Comparison of ENCODE assay signal across 7 mouse cellular contexts in genomic region chr3:45375761-45376500, GRCm38 (mm10). TPM values are rescaled to one million over a fixed set of nuclear protein-coding genes. Genes with fewer than 3 reads are reported as not detected.
DNase-seq lines count a peak whose midpoint lies in the region; ATAC-seq lines count a peak whose summit lies in the region.

No protein-coding gene starts in this region.

- H3K4me2 ChIP-seq in midbrain, embryonic 11.5 days = peak overlapping the region; percentile 93
- H3K4me2 ChIP-seq in stomach, embryonic 14.5 days (replicated peaks; ENCODE audit: low read depth, low read length) = peak overlapping the region; percentile 97

- no peaks in the 10 kb centered on the region for H3K36me3 ChIP-seq in midbrain, embryonic 11.5 days (ENCODE audit: control insufficient read depth, insufficient read depth, low read length)
- H3K36me3 ChIP-seq in stomach, embryonic 14.5 days (ENCODE audit: control insufficient read depth, insufficient read depth, low read length) = no peaks in the 10 kb centered on the region

- no peaks in the 10 kb centered on the region for H3K9me3 ChIP-seq in midbrain, embryonic 11.5 days (ENCODE audit: control insufficient read depth, low read length)
- no peaks in the 10 kb centered on the region for H3K9me3 ChIP-seq in stomach, embryonic 14.5 days (ENCODE audit: control insufficient read depth, low read depth, low read length)

- intact Hi-C loops in gastrocnemius, postnatal 36 days (cut with DNase I) = no loop called here
- intact Hi-C loops in left cerebral cortex, postnatal 4 days (cut with DNase I) = no loop called here

- peak overlapping the region; percentile 61 for H3K4me3 ChIP-seq in midbrain, embryonic 11.5 days (ENCODE audit: low read depth, low read length)
- peak overlapping the region; percentile 60 for H3K4me3 ChIP-seq in stomach, embryonic 14.5 days (ENCODE audit: low read depth, low read length)

- H3K4me1 ChIP-seq in midbrain, embryonic 11.5 days (ENCODE audit: control insufficient read depth, insufficient read depth, low read length) = peaks cover 7% of the 10 kb centered on the region; the same call in 1 of the 2 replicates
- 0 out of 2 replicates have a peak, but pooled peaks cover 3% of the 10 kb centered on the region for H3K4me1 ChIP-seq in stomach, embryonic 14.5 days (ENCODE audit: control insufficient read depth, insufficient read depth, low read length)

- peak; percentile 76 for DNase-seq in adrenal gland, postnatal 14 days
- peak; percentile 92 for DNase-seq in embryo, embryonic 10.5 days (ENCODE audit: low spot score)
- peak; percentile 26 to 44 for DNase-seq in gastrocnemius, postnatal 36 days
- DNase-seq in kidney, adult 18-20 months = peak; percentile 66
- peak; percentile 87 for DNase-seq in left cerebral cortex, postnatal 4 days
- peak; percentile 96 for DNase-seq in midbrain, embryonic 11.5 days (ENCODE audit: low spot score, missing footprints)

- H3K9ac ChIP-seq in midbrain, embryonic 11.5 days (ENCODE audit: low read length) = peak overlapping the region; percentile 75
- H3K9ac ChIP-seq in stomach, embryonic 14.5 days (replicated peaks; ENCODE audit: low read depth, low read length) = 0 out of 2 replicates have a peak overlapping the region, but pooled peaks have one; percentile 38

- peak; percentile 12; the same call in 1 of the 2 replicates for ATAC-seq in midbrain, embryonic 11.5 days (ENCODE audit: low FRiP score)
- ATAC-seq in stomach, embryonic 14.5 days (ENCODE audit: insufficient number of reproducible peaks, insufficient read depth, low FRiP score, low read depth) = no peak

- WGBS in midbrain, embryonic 11.5 days = under 1% methylated on average over 27 of the region's 27 CpGs
- under 1% methylated on average over 27 of the region's 27 CpGs for WGBS in stomach, embryonic 14.5 days

- H3K27me3 ChIP-seq in midbrain, embryonic 11.5 days (ENCODE audit: control insufficient read depth, insufficient read depth, low read length) = peaks cover 14% of the 10 kb centered on the region
- no peaks in the 10 kb centered on the region for H3K27me3 ChIP-seq in stomach, embryonic 14.5 days (ENCODE audit: control insufficient read depth, insufficient read depth, low read length)

- peak overlapping the region; percentile 48 for H3K27ac ChIP-seq in midbrain, embryonic 11.5 days (ENCODE audit: low read depth, low read length)
- no peak overlapping the region for H3K27ac ChIP-seq in stomach, embryonic 14.5 days (ENCODE audit: low read length)

RNA-seq across cellular contexts. Expression of gene Pcdh10, which starts 2.3 kb away (rescaled TPM):
- total RNA-seq in adrenal gland, postnatal 14 days (2021) = 4.4 and 5.8 TPM in 2 replicates
- under 1 TPM in 1 of 2 experiments, not detected in 1; 0.23 TPM for total RNA-seq in gastrocnemius, postnatal 36 days (2021)
- total RNA-seq in left cerebral cortex, postnatal 4 days (2021) = 100 to 1,000 TPM; 166 to 188 TPM
- 4.2 and 4.4 TPM in 2 replicates for polyA plus RNA-seq in midbrain, embryonic 11.5 days (2014; fragmentation: Nextera tagmentation; extraction: Ambion mirVana)
- 2.8 and 4.2 TPM in 2 replicates for polyA plus RNA-seq in stomach, embryonic 14.5 days (2014; fragmentation: Nextera tagmentation; extraction: Ambion mirVana)

Comparison
In these comparisons a context has a peak if more than half of its experiments do, and no peak if none do; other contexts are left out.
1. DNase-seq: peak in every context shown above with its lines; median percentile 96 in midbrain, embryonic 11.5 days; 92 in embryo, embryonic 10.5 days; 87 in left cerebral cortex, postnatal 4 days; 76 in adrenal gland, postnatal 14 days; 66 in kidney, adult 18-20 months; 35 in gastrocnemius, postnatal 36 days.
2. RNA of gene Pcdh10, which starts 2.3 kb away (total RNA-seq): 166 to 188 TPM in left cerebral cortex, postnatal 4 days; 4.4 to 5.8 TPM in adrenal gland, postnatal 14 days and 0.23 TPM in gastrocnemius, postnatal 36 days; every median in the first group is over 10 times any median in the second.